Mouse (Mus musculus) embryonic facial prominence, embryonic 11.5 days (tissue): ENCODE measurements around the gene Gm28041. TPM values are rescaled to one million over a fixed set of nuclear protein-coding genes. Genes with fewer than 3 reads are reported as not detected.

Experiments used
- ATAC-seq: fragments of 200-750 bp; cut with Nextera tagmentation; replicated peaks from 2 replicates; pipeline ENCODE4 v1.8.0; 2017; ENCODE audit warnings: low read depth; ENCODE audit not compliant: insufficient number of reproducible peaks, low FRiP score, low TSS enrichment
- DNase-seq: peaks from one replicate; pipeline ENCODE4 v3.0.0-alpha.2; 2015; ENCODE audit warnings: low spot score
- H3K27ac ChIP-seq: fragments of 300-500 bp; sonication (generic); replicated peaks from 2 replicates; pipeline ENCODE4 v1.5.1; 2014; ENCODE audit warnings: mild to moderate bottlenecking, low read depth, low read length, control low read depth
- H3K27me3 ChIP-seq: fragments of 300-500 bp; sonication (generic); 2 replicates; pipeline ENCODE4 v1.6.1; 2014; ENCODE audit warnings: mild to moderate bottlenecking, low read length, moderate library complexity, mixed read lengths; ENCODE audit not compliant: control insufficient read depth, insufficient read depth
- H3K36me3 ChIP-seq: fragments of 300-500 bp; sonication (generic); replicated peaks from 2 replicates; pipeline ENCODE4 v1.6.1; 2014; ENCODE audit warnings: low read depth, mild to moderate bottlenecking, low read length, moderate library complexity, mixed read lengths; ENCODE audit not compliant: control insufficient read depth, insufficient read depth
- H3K4me1 ChIP-seq: fragments of 300-500 bp; sonication (generic); 2 replicates; pipeline ENCODE4 v1.6.1; 2014; ENCODE audit warnings: low read length, mixed read lengths; ENCODE audit not compliant: control insufficient read depth, insufficient read depth
- H3K4me2 ChIP-seq: fragments of 300-500 bp; sonication (generic); 2 replicates; pipeline ENCODE4 v1.6.1; 2014; ENCODE audit warnings: low read depth, mild to moderate bottlenecking, control low read depth, low read length, moderate library complexity
- H3K4me3 ChIP-seq: fragments of 300-500 bp; sonication (generic); 2 replicates; pipeline ENCODE4 v1.5.1; 2014; ENCODE audit warnings: low read depth, low read length, control low read depth
- H3K9ac ChIP-seq: fragments of 300-500 bp; sonication (generic); replicated peaks from 2 replicates; pipeline ENCODE4 v1.6.1; 2014; ENCODE audit warnings: mild to moderate bottlenecking, control low read depth, low read length
- H3K9me3 ChIP-seq: fragments of 300-500 bp; sonication (generic); replicated peaks from 2 replicates; pipeline ENCODE4 v1.6.1; 2016; ENCODE audit warnings: mild to moderate bottlenecking, low read length, inconsistent platforms, mixed read lengths; ENCODE audit not compliant: control insufficient read depth
- WGBS: fragments of 180-500 bp; shearing (Covaris S2); extraction: QIAGEN DNeasy Blood & Tissue Kit; methylation state at CpG from one replicate; pipeline ENCODE4 v1.1.7; 2014; 5-methylcytosine and 5-hydroxymethylcytosine counted together
- polyA plus RNA-seq: library from polyadenylated mRNA; unstranded; fragments of >200 nt; fragmentation: Nextera tagmentation; extraction: Ambion mirVana; gene quantifications from 2 replicates; pipeline ENCODE4 v1.2.1, GENCODE M21; 2014

Gm28041 gene
- polyA plus RNA-seq, 1 experiment from 2014 or later = not detected

- Histone ChIP-seq H3K4me3 (peak overlapping the region; percentile 57; the same call in 1 of the 2 replicates), H3K9ac (peak overlapping the region; percentile 65), H3K4me1 (no peaks in the 10 kb centered on the region), H3K4me2 (peak overlapping the region; percentile 2; the same call in 1 of the 2 replicates), H3K9me3 (no peaks in the 10 kb centered on the region), H3K27ac (no peak overlapping the region), H3K27me3 (no peaks in the 10 kb centered on the region), H3K36me3 (no peaks in the 10 kb centered on the region)
- ATAC-seq (peak; percentile 26; the same call in 1 of the 2 replicates), DNase-seq (peak; percentile 28)
- WGBS = 34% methylated on average over 5 of the region's 5 CpGs
Observed at GRCm38 (mm10) chr13:67306718-67307117, 68.8 kb downstream of the Gm28041 start.

GRCm38 (mm10) chr13:67305822-67306672 lies 69.5 kb downstream of the Gm28041 start, which contains the start of gene Zfp457:
TSS of gene Zfp457 (minus strand) at chr13:67306485.
- Histone ChIP-seq H3K27ac (no peak within 1 kb of the TSS), H3K4me3 (peak within 1 kb of the TSS; percentile 57), H3K4me1 (no peaks in the 10 kb centered on the region)

More at GRCm38 (mm10) chr13:67305822-67306672, 69.5 kb downstream of the Gm28041 start, which contains the start of gene Zfp457:
- WGBS = 14% methylated on average over 16 of the region's 16 CpGs
- ATAC-seq (peak; percentile 99), DNase-seq (peak; percentile 95)
- peak within 1 kb of the TSS; percentile 65 for H3K9ac ChIP-seq
- H3K9me3 ChIP-seq = no peaks in the 10 kb centered on the region
- no peaks in the 10 kb centered on the region for H3K27me3 ChIP-seq
- no peaks in the 10 kb centered on the region for H3K36me3 ChIP-seq
- H3K4me2 ChIP-seq = peak within 1 kb of the TSS; percentile 48

Other genes starting within 250 kb of the Gm28041 start
- 6.7 and 7.7 TPM in 2 replicates for gene Rsl1, start 202.6 kb downstream of the Gm28041 start, polyA plus RNA-seq
- gene Zfp455, start 181.2 kb downstream of the Gm28041 start, polyA plus RNA-seq = 2.6 and 2.8 TPM in 2 replicates
- 2.1 and 2.9 TPM in 2 replicates for gene Zfp458, start 97.3 kb downstream of the Gm28041 start, polyA plus RNA-seq
- gene Zfp457, start 69.2 kb downstream of the Gm28041 start, polyA plus RNA-seq = 0.53 and 0.66 TPM in 2 replicates
- 3.2 and 3.3 TPM in 2 replicates for gene Zfp595, start 43.2 kb downstream of the Gm28041 start, polyA plus RNA-seq
- not detected in 2 replicates for gene Gm28044, start 15.2 kb downstream of the Gm28041 start, polyA plus RNA-seq
- 1.4 and 1.9 TPM in 2 replicates for gene Zfp953, start 15.1 kb downstream of the Gm28041 start, polyA plus RNA-seq
- gene Zfp456, start 77 bp upstream of the Gm28041 start, polyA plus RNA-seq = 0.94 and 1.4 TPM in 2 replicates
- gene Zfp429, start 24.1 kb upstream of the Gm28041 start, polyA plus RNA-seq = 4.2 and 6.1 TPM in 2 replicates
- 1.1 and 1.2 TPM in 2 replicates for gene Zfp459, start 45.7 kb upstream of the Gm28041 start, polyA plus RNA-seq
- gene Zfp874a, start 75.9 kb upstream of the Gm28041 start, polyA plus RNA-seq = 11.3 and 12.2 TPM in 2 replicates
- 2.4 TPM in 2 replicates for gene Zfp874b, start 108.5 kb upstream of the Gm28041 start, polyA plus RNA-seq
- 21.8 and 24.9 TPM in 2 replicates for gene Zfp58, start 124.8 kb upstream of the Gm28041 start, polyA plus RNA-seq
- gene Gm26965, start 150.4 kb upstream of the Gm28041 start, polyA plus RNA-seq = not detected in 2 replicates
- 30.8 and 31.5 TPM in 2 replicates for gene Zfp87, start 150.4 kb upstream of the Gm28041 start, polyA plus RNA-seq
- 18.3 and 19.5 TPM in 2 replicates for gene Zfp748, start 178.1 kb upstream of the Gm28041 start, polyA plus RNA-seq
- gene Zfp729b, start 234.0 kb upstream of the Gm28041 start, polyA plus RNA-seq = 5.3 and 6.1 TPM in 2 replicates